Mouse (Mus musculus) CH12.LX (cell line): Measurements from ENCODE around the gene Zic5. TPM values are rescaled to one million over a fixed set of nuclear protein-coding genes. Genes with fewer than 3 reads are reported as not detected.

Experiments
- DNase-seq: peaks from one replicate; pipeline ENCODE4 v3.0.0-alpha.2; 2013; ENCODE audit errors: extremely low read depth
- H3K27ac ChIP-seq: 2 replicates; pipeline ENCODE4 v1.5.1; 2012; ENCODE audit warnings: low read depth, mild to moderate bottlenecking, control low read depth, moderate library complexity; ENCODE audit not compliant: insufficient read depth
- H3K27me3 ChIP-seq: replicated peaks from 2 replicates; pipeline ENCODE3; 2012; ENCODE audit warnings: inconsistent platforms
- H3K36me3 ChIP-seq, 2 experiments: replicated peaks in 1 of 2; 2 replicates each; pipeline versions ENCODE3 to v1.6.1; 2012; ENCODE audit warnings: inconsistent platforms in 1 of 2, low read length in 1 of 2, mild to moderate bottlenecking in 1 of 2, mixed read lengths in 1 of 2, moderate library complexity in 1 of 2; ENCODE audit not compliant: control insufficient read depth in 1 of 2, insufficient read depth in 1 of 2
- H3K4me1 ChIP-seq, 2 experiments: 2 replicates each; pipeline ENCODE4 v1.6.1; 2012; ENCODE audit warnings: inconsistent platforms in 1 of 2, moderate library complexity in 1 of 2; ENCODE audit not compliant: insufficient read depth in 2 of 2, control insufficient read depth in 1 of 2
- H3K4me2 ChIP-seq: 2 replicates; pipeline ENCODE4 v1.6.1; 2012; ENCODE audit warnings: low read depth, mild to moderate bottlenecking, control low read depth; ENCODE audit not compliant: poor library complexity, insufficient read depth, severe bottlenecking
- H3K4me3 ChIP-seq, 3 experiments: fragments of 150-350 bp in 1 of 3; sonication (generic) in 1 of 3; replicated peaks in 1 of 3; 2 replicates each; pipeline versions ENCODE3 to v1.5.1; 2011 to 2012; ENCODE audit warnings: low read depth in 2 of 3, low read length in 2 of 3, mild to moderate bottlenecking in 2 of 3, moderate library complexity in 2 of 3, control low read depth in 1 of 3, improper control_type of control experiment in 1 of 3, inconsistent platforms in 1 of 3, mixed read lengths in 1 of 3; ENCODE audit not compliant: poor library complexity in 1 of 3
- H3K79me2 ChIP-seq: replicated peaks from 2 replicates; pipeline ENCODE4 v1.6.1; 2012; ENCODE audit warnings: mild to moderate bottlenecking, moderate library complexity; ENCODE audit not compliant: control insufficient read depth, poor library complexity, insufficient read depth, severe bottlenecking; ENCODE audit errors: extremely low read depth
- H3K9ac ChIP-seq: 2 replicates; pipeline ENCODE4 v1.6.1; 2012; ENCODE audit warnings: low read depth, mild to moderate bottlenecking, control low read depth, moderate library complexity; ENCODE audit not compliant: insufficient read depth
- H3K9me3 ChIP-seq: replicated peaks from 2 replicates; pipeline ENCODE3; 2012; ENCODE audit warnings: low read length, inconsistent platforms, mixed read lengths
- CHD2 ChIP-seq: IDR thresholded peaks from 2 replicates; pipeline ENCODE4 v1.6.1; 2011; ENCODE audit warnings: low read length, improper control_type of control experiment
- CTCF ChIP-seq, 2 experiments: IDR thresholded peaks in 1 of 2; conservative IDR thresholded peaks in 1 of 2; 2 replicates each; pipeline ENCODE4 v1.5.1; 2011 to 2012; ENCODE audit warnings: low read depth in 2 of 2, low read length in 2 of 2, improper control_type of control experiment in 1 of 2, inconsistent platforms in 1 of 2, mild to moderate bottlenecking in 1 of 2, moderate library complexity in 1 of 2
- ELF1 ChIP-seq: IDR thresholded peaks from 2 replicates; pipeline ENCODE4 v1.6.1; 2014; ENCODE audit warnings: low read depth, mild to moderate bottlenecking, inconsistent platforms, low read length, improper control_type of control experiment
- IRF4 ChIP-seq: IDR thresholded peaks from 2 replicates; pipeline ENCODE4 v1.6.1; 2014; ENCODE audit warnings: low read depth, mild to moderate bottlenecking, inconsistent platforms, low read length, improper control_type of control experiment
- MAX ChIP-seq: IDR thresholded peaks from 2 replicates; pipeline ENCODE4 v1.6.1; 2011; ENCODE audit warnings: low read length, improper control_type of control experiment
- MAZ ChIP-seq: IDR thresholded peaks from 2 replicates; pipeline ENCODE4 v1.6.1; 2012; ENCODE audit warnings: low read depth, mild to moderate bottlenecking, inconsistent platforms, low read length, improper control_type of control experiment, moderate library complexity
- MEF2A ChIP-seq: IDR thresholded peaks from 2 replicates; pipeline ENCODE4 v1.6.1; 2014; ENCODE audit warnings: low read depth, mild to moderate bottlenecking, inconsistent platforms, low read length, improper control_type of control experiment, borderline replicate concordance
- MYC ChIP-seq: IDR thresholded peaks from 2 replicates; pipeline ENCODE4 v1.6.1; 2011; ENCODE audit warnings: low read depth, mild to moderate bottlenecking, improper control_type of control experiment, low read length
- PAX5 ChIP-seq: IDR thresholded peaks from 2 replicates; pipeline ENCODE4 v1.6.1; 2012; ENCODE audit warnings: low read length, inconsistent platforms, mixed read lengths
- POLR2A ChIP-seq: IDR thresholded peaks from 2 replicates; pipeline ENCODE4 v1.6.1; 2011; ENCODE audit warnings: low read depth, mild to moderate bottlenecking, improper control_type of control experiment, low read length
- POLR2AphosphoS2 ChIP-seq: IDR thresholded peaks from 2 replicates; pipeline ENCODE4 v1.6.1; 2011; ENCODE audit warnings: low read depth, low read length, improper control_type of control experiment
- RCOR1 ChIP-seq: conservative IDR thresholded peaks from 2 replicates; pipeline ENCODE4 v1.6.1; 2012; ENCODE audit warnings: low read depth, mild to moderate bottlenecking, inconsistent platforms, low read length, improper control_type of control experiment
- SMC3 ChIP-seq: IDR thresholded peaks from 2 replicates; pipeline ENCODE4 v1.6.1; 2011; ENCODE audit warnings: low read depth, low read length, improper control_type of control experiment
- TBP ChIP-seq: conservative IDR thresholded peaks from 2 replicates; pipeline ENCODE4 v1.6.1; 2011; ENCODE audit warnings: low read depth, low read length, improper control_type of control experiment
- TCF12 ChIP-seq: IDR thresholded peaks from 2 replicates; pipeline ENCODE4 v1.6.1; 2014; ENCODE audit warnings: low read depth, mild to moderate bottlenecking, inconsistent platforms, low read length, improper control_type of control experiment
- USF1 ChIP-seq: IDR thresholded peaks from 2 replicates; pipeline ENCODE4 v1.6.1; 2014; ENCODE audit warnings: low read depth, mild to moderate bottlenecking, inconsistent platforms, low read length, improper control_type of control experiment
- ZKSCAN1 ChIP-seq: IDR thresholded peaks from 2 replicates; pipeline ENCODE4 v1.6.1; 2012; ENCODE audit warnings: low read depth, inconsistent platforms, low read length, improper control_type of control experiment, borderline replicate concordance
- ZNF384 ChIP-seq: IDR thresholded peaks from 2 replicates; pipeline ENCODE4 v1.6.1; 2012; ENCODE audit warnings: low read depth, low read length, improper control_type of control experiment, inconsistent platforms
- dilution Hi-C: fragments of 300-500 bp; cut with MboI; formaldehyde crosslinking; loops from 2 replicates; pipeline ENCODE4 v1.14.3; 2020; ENCODE audit warnings: low sequenced_read_pairs; ENCODE audit not compliant: extremely low pct_unique_long_range_greater_than_20kb, extremely low pct_ligation_motif_present
- in situ Hi-C: fragments of 300-500 bp; cut with MboI; formaldehyde crosslinking; loops from 3 replicates; pipeline ENCODE4 v1.14.3; 2019; ENCODE audit warnings: low sequenced_read_pairs, low pct_ligation_motif_present, low pct_unique_long_range_greater_than_20kb, mixed read lengths
- polyA plus RNA-seq: library from polyadenylated mRNA; unstranded; fragments of >175 nt; gene quantifications from 2 replicates; pipeline ENCODE4 v1.2.1, GENCODE M21; 2012; ENCODE audit warnings: low read depth; ENCODE audit not compliant: insufficient read length
- total RNA-seq, 2 experiments: library from RNA; depleted of rRNA; stranded (reverse); fragments of 300-350 nt in 1 of 2; fragments of >200 nt in 1 of 2; gene quantifications; 2 replicates each; pipeline ENCODE4 v1.2.3; 2012 to 2014

Gene Zic5
- total and polyA plus RNA-seq, 3 experiments, result 1.3 to 9.1 (median 1.5) TPM

- in situ Hi-C loops, result no loop called here
- Histone ChIP-seq H3K27ac (no peak overlapping the region), H3K4me3 (no peak overlapping the region), H3K79me2 (no peaks in the 10 kb centered on the region), H3K4me2 (no peak overlapping the region), H3K9ac (no peak overlapping the region), H3K36me3 (no peaks in the 10 kb centered on the region), H3K4me1 (peaks cover 0 to 10% of the 10 kb centered on the region in 2 experiments; a peak in 2 of 4 replicates), H3K9me3 (peaks cover 26% of the 10 kb centered on the region), H3K27me3 (no peaks in the 10 kb centered on the region)
- dilution Hi-C loops, result no loop called here
- TF ChIP-seq TCF12 (no peak), CHD2 (no peak), MAZ (no peak)
- DNase-seq, result no peak
Measured at GRCm38 (mm10) chr14:122479461-122480109, 14.1 kb upstream of the Zic5 start.

GRCm38 (mm10) chr14:122478574-122479011 lies 13.1 kb upstream of the Zic5 start:
- H3K4me3 ChIP-seq, result no peak overlapping the region
- no peak overlapping the region for H3K4me2 ChIP-seq
- TF ChIP-seq TBP (no peak), POLR2A (no peak), MAX (no peak), MYC (no peak), POLR2AphosphoS2 (no peak), RCOR1 (no peak), USF1 (no peak), MEF2A (no peak), SMC3 (no peak), CTCF (conservative IDR thresholded peaks at IDR 0.05 in 1 of 2, IDR thresholded peaks at IDR 0.05 in 1 of 2; ENCODE audit: low read depth in 2 of 2, low read length in 2 of 2) (no peak), PAX5 (no peak), ZKSCAN1 (no peak), ELF1 (no peak), ZNF384 (no peak), IRF4 (no peak)
- peaks cover 31% of the 10 kb centered on the region for H3K9me3 ChIP-seq
- in situ Hi-C loops (no loop called here), dilution Hi-C loops (no loop called here)
- H3K27ac ChIP-seq, result no peak overlapping the region
- H3K27me3 ChIP-seq, result no peaks in the 10 kb centered on the region
- H3K4me1 ChIP-seq, result peaks cover 0 to 3% of the 10 kb centered on the region in 2 experiments; a peak in 2 of 4 replicates
- H3K9ac ChIP-seq, result no peak overlapping the region
- H3K36me3 ChIP-seq, result no peaks in the 10 kb centered on the region
- no peaks in the 10 kb centered on the region for H3K79me2 ChIP-seq
- no peak for DNase-seq
